15 mouse cellular contexts compared by ENCODE assay signal in genomic region chr15:79437541-79438208, GRCm38 (mm10). TPM values are rescaled to one million over a fixed set of nuclear protein-coding genes. Genes with fewer than 3 reads are reported as not detected.
DNase-seq lines count a peak whose midpoint lies in the region; ATAC-seq and TF ChIP-seq lines count a peak whose summit lies in the region.
"Had no signal": no experiment of that assay in that cellular context is flagged by ENCODE, and none has a peak within 500 bp of the region (broad histone marks: within the 10 kb centered on the region; RNA-seq: fewer than 3 reads in every experiment).

No protein-coding gene starts in this region.

- no peak overlapping the region for H3K9ac ChIP-seq in kidney, postnatal 0 days (ENCODE audit: low read depth, low read length)
- H3K9ac ChIP-seq: limb, embryonic 15.5 days had no signal

- H3K4me2 ChIP-seq in kidney, postnatal 0 days (ENCODE audit: low read length), result no peak overlapping the region
- H3K4me2 ChIP-seq: limb, embryonic 15.5 days had no signal

- peaks cover 89% of the 10 kb centered on the region for H3K4me1 ChIP-seq in heart, embryonic 10.5 days
- peaks cover 58% of the 10 kb centered on the region for H3K4me1 ChIP-seq in kidney, postnatal 0 days (replicated peaks; ENCODE audit: insufficient read depth, low read length)
- peaks cover 92% of the 10 kb centered on the region for H3K4me1 ChIP-seq in E14TG2a.4 (replicated peaks; ENCODE audit: low read depth, low read length)

- no peaks in the 10 kb centered on the region for H3K9me3 ChIP-seq in heart, embryonic 10.5 days
- H3K9me3 ChIP-seq in kidney, postnatal 0 days (replicated peaks; ENCODE audit: low read length), result no peaks in the 10 kb centered on the region
- no peaks in the 10 kb centered on the region for H3K9me3 ChIP-seq in E14TG2a.4 (ENCODE audit: low read length)
- H3K9me3 ChIP-seq: embryonic facial prominence, embryonic 13.5 days; limb, embryonic 15.5 days had no signal

- DNase-seq in heart, embryonic 10.5 days (ENCODE audit: low spot score), result no peak
- no peak for DNase-seq in heart, adult 9 months (ENCODE audit: low spot score in 2 of 2)
- no peak for DNase-seq in kidney, postnatal 0 days (ENCODE audit: low spot score)
- DNase-seq in kidney, postnatal 25 days, result no peak
- DNase-seq in MN1 (ENCODE audit: low spot score), result peak; percentile 33
- no peak for DNase-seq in embryo, embryonic 9.5 days (ENCODE audit: extremely low spot score)
- no peak for DNase-seq in cerebellum, postnatal 14 days
- DNase-seq: cerebellum, postnatal 36 days; retina, postnatal 1 day; thymus, postnatal 25 days had no signal

- TF ChIP-seq CTCF in kidney, postnatal 0 days (IDR thresholded peaks at IDR 0.05; ENCODE audit: low read depth), result no peak
- no peak for TF ChIP-seq CTCF in E14TG2a.4 (conservative IDR thresholded peaks at IDR 0.05; ENCODE audit: low read length)

- no peak for ATAC-seq in kidney, postnatal 0 days (replicated peaks; ENCODE audit: low FRiP score, low read depth)
- ATAC-seq: inflammation-experienced regulatory T-cells, adult 6 months; Patski had no signal

- peaks cover 50% of the 10 kb centered on the region for H3K36me3 ChIP-seq in heart, embryonic 10.5 days
- peaks cover 15% of the 10 kb centered on the region; the same call in 1 of the 2 replicates for H3K36me3 ChIP-seq in kidney, postnatal 0 days (ENCODE audit: insufficient read depth, low read length)
- H3K36me3 ChIP-seq in E14TG2a.4 (ENCODE audit: insufficient read depth, low read length), result peaks cover 44% of the 10 kb centered on the region

- WGBS in heart, embryonic 10.5 days, result 83% methylated on average over 12 of the region's 12 CpGs
- 75% methylated on average over 12 of the region's 12 CpGs for WGBS in kidney, postnatal 0 days

- no peak overlapping the region for H3K4me3 ChIP-seq in heart, embryonic 10.5 days
- no peak overlapping the region for H3K4me3 ChIP-seq in kidney, postnatal 0 days (replicated peaks; ENCODE audit: low read depth, low read length)
- peak overlapping the region; percentile 86 for H3K4me3 ChIP-seq in E14TG2a.4 (replicated peaks; ENCODE audit: low read length)
- H3K4me3 ChIP-seq: embryonic facial prominence, embryonic 13.5 days; limb, embryonic 15.5 days had no signal

- H3K27me3 ChIP-seq in heart, embryonic 10.5 days (ENCODE audit: insufficient read depth, poor library complexity, severe bottlenecking), result no peaks in the 10 kb centered on the region
- no peaks in the 10 kb centered on the region for H3K27me3 ChIP-seq in kidney, postnatal 0 days (ENCODE audit: insufficient read depth, low read length)
- H3K27me3 ChIP-seq in E14TG2a.4 (ENCODE audit: insufficient read depth, low read length), result peaks cover under 1% of the 10 kb centered on the region; the same call in 1 of the 2 replicates
- H3K27me3 ChIP-seq: embryonic facial prominence, embryonic 13.5 days; limb, embryonic 15.5 days; Patski had no signal

- H3K27ac ChIP-seq in heart, embryonic 10.5 days, result peak overlapping the region; percentile 99
- H3K27ac ChIP-seq in kidney, postnatal 0 days, result 0 out of 2 replicates have a peak overlapping the region, but pooled peaks have one; percentile 40
- H3K27ac ChIP-seq: limb, embryonic 15.5 days had no signal

RNA-seq across cellular contexts. Expression of gene Csnk1e, which starts 17.7 kb away (rescaled TPM):
- polyA plus RNA-seq in heart, embryonic 10.5 days (2016; fragmentation: Nextera tagmentation; extraction: Ambion mirVana), result 87.9 and 102 TPM in 2 replicates
- 50.9 and 53.9 TPM in 2 replicates for polyA plus RNA-seq in kidney, postnatal 0 days (2015; fragmentation: Nextera tagmentation; extraction: Ambion mirVana)

RNA-seq across cellular contexts. Expression of gene Tmem184b, which starts 34.3 kb away (rescaled TPM):
- polyA plus RNA-seq in heart, embryonic 10.5 days (2016; fragmentation: Nextera tagmentation; extraction: Ambion mirVana), result 67.7 and 76.3 TPM in 2 replicates
- polyA plus RNA-seq in kidney, postnatal 0 days (2015; fragmentation: Nextera tagmentation; extraction: Ambion mirVana), result 44.4 and 47.5 TPM in 2 replicates
